Mouse (Mus musculus) ZHBTc4 (cell line): ENCODE results near the gene Slc51a.
"Not testable (repeated sequence)": the region's sequence is repeated elsewhere in the genome, so short reads cannot be mapped to it uniquely, and the experiment has no call there.

Experiments
- DNase-seq: peaks from one replicate; pipeline ENCODE4 v3.0.0-alpha.2; 2011; ENCODE audit warnings: low read depth, low spot score

Slc51a gene

DNA sequence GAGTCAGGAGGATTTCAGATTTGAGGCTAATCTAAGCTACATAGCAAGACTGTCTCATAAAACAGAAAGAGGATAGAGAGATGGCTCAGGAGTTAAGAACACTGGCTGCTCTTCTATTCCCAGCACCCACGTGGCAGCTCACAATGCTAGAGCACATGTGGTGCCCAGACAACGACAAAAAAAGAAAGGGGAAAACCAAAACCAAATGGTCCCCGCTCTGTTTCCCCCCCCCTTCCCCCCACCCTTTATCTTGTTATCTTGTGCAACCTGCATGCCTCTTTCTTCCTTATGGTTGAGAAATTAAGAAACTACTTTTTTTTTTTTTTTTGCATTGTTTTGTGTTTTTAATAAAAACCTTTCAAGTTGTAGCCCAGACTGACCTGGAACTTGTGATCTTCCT is 19.2 kb downstream of the Slc51a start:
- DNase-seq = no peak

- no peak for DNase-seq
Measured at GRCm38 (mm10) chr16:32464908-32465307, 22.8 kb downstream of the Slc51a start.

GRCm38 (mm10) chr16:32463426-32463825 is 24.3 kb downstream of the Slc51a start:
- no peak for DNase-seq

DNA sequence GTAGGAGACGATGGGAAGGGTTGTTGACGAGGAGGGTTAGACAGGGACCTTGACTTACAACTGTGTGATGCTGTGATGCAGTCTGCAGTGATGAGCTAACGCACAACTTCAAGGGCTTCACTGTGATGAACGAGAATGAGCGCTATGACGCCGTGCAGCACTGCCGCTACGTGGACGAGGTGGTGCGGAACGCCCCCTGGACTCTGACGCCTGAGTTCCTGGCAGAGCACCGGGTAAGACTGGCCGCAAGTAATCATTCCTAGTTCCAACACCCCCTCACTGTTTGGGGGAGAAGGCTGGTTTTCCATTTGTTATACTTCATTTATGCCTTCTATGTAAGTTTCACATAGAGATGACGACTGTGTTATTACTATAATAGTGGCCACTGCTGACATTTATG is 24.7 kb downstream of the Slc51a start:
- no peak for DNase-seq

DNA sequence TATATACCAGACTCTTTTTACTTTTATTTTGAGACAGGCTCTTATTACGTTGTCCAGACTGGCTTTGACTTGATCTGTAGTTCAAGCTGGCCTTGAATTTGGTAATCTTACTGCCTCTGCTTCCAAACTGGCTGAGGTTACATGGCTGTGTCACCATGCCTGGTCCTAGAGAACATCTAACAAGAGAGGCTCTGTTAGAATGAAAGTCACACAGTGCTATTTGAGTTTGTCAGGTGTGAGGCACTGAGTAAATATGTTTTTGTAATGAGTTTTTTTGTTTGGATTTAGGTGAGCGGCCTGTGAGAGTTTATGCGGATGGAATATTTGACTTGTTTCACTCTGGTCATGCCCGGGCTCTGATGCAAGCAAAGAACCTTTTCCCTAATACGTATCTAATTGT is 26.0 kb downstream of the Slc51a start:
- DNase-seq = no peak

DNA sequence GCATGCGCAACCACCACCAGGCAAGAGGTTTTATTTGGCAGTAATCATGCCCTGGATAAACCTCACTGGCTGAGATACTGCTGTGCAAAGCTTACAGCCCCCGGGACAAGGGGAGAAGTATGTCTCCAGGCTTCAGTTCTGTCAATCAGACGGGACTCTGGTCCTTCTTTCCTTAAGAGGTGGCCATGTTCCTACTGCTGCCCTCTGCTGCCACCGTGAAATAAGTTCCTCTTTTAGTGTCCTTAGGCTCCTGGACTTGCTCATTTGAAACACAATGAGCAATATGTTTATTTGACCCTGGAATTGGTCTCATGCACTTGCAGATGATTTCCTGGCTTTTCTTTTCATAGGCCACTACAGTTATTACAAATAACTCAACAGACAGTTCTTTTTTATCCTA is 27.2 kb downstream of the Slc51a start:
- DNase-seq = no peak

GRCm38 (mm10) chr16:32457589-32458386 is 29.9 kb downstream of the Slc51a start:
- peak; percentile 70 for DNase-seq

DNA sequence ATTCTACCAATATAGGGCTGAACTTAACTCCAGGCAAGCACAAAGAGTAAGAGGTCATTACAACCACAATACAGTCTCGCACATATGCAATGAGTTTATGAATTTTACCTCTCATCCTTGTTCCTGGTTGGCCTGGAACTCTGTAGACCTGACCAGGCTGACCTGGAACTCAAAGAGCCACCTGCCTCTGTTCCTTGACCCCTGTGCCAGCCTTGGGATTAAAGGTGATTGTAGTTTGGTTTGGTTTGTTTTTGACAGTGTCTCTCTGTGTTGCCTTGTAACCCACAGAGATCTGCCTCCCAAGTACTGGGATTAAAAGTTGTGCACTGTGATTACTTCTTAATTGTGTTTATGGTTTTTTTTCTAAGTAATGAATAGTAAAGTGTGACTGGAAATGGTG is 30.9 kb downstream of the Slc51a start:
- DNase-seq = no peak

DNA sequence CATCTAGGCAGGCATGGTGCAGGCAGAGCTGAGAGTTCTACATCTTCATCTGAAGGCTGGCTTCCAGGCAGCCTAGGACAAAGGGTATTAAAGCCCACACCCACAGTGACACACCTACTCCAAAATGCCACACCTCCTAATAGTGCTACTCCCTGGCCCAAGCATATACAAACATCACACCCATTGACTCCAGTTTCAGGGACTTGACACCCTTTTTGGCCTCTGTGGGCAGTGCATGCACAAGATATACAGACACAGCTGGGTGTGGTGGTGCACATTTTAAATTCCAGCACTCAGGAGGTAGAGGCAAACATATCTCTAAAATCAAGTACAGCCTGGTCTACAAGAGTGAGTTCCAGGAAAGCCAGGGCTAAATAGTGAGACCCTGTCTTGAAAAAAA is 31.6 kb downstream of the Slc51a start:
- no peak for DNase-seq

DNA sequence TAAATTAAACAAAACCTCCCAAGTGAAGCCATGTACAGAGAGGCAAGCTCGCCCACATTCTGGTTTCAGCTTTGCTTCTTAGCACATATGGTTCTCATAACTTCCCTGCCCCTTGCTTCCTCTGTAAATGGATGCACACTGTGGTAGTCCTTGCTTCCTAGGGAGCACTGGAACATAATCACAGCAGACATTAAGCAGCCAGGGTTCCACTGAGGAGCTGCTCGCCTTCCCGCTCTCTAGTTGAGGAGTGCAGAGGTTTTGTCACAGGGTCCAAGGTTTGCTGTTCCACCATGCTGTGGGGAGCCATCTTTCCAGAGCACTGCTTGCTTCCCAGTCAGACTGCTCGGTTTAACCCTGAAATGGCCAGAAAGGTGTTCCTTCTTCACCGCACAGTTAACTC is 33.0 kb downstream of the Slc51a start:
- DNase-seq = no peak

DNA sequence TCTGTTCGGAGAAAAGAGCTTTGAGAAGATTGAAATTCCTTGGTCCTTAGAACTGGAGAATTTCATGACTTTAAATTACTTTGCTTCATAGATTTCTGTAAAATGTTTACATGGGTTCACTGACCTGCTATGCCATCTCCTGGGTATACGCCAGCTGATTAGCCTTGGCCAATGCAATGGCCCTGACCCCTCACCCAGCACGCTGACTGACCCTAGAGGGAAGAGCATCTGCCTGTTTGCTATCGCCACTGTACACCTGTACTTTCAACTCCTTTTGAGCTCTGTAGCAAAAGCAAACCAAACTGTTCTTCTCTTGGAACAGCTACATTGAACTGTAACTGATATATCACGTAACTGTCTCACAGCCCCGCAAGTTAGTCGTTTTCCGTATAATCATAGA is 34.6 kb downstream of the Slc51a start:
- no peak for DNase-seq

DNA sequence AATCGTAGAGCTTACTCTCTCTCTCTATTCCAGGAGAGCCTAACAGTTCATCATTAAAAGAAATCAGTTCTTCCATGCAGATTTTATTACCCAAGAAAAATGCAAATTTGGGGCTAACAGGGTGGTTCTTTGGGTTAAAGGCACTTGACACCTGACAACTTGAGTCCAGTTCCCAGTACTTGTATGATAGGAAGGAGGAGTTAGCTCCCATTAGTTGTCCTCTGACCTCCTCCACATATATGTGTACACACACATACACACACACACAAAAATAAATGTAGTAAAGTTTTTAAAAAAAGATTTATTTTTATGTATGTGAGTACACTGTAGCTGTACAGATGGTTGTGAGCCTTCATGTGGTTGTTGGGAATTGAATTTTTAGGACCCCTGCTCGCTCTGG is 37.5 kb downstream of the Slc51a start:
- DNase-seq = no peak

DNA sequence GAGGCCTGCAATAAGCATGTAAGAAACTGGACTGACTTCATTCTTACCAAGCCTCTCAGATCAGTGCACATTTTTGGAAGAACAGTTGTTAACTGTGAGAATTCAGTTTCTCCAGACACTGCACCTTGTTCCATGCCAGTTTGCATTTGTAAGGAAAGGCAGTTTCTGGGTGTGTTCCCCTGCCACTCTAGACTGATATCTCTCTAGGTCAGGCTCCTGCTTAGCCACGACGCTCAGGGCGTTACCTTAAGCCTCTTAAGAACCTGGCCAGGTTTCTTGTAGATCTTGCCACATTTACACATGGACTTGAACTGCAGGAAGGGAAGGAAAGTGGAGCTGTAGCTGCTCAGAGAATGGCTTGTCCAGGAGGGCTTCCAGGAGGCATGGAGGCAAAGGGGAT is 38.0 kb downstream of the Slc51a start:
- peak; percentile 24 for DNase-seq

DNA sequence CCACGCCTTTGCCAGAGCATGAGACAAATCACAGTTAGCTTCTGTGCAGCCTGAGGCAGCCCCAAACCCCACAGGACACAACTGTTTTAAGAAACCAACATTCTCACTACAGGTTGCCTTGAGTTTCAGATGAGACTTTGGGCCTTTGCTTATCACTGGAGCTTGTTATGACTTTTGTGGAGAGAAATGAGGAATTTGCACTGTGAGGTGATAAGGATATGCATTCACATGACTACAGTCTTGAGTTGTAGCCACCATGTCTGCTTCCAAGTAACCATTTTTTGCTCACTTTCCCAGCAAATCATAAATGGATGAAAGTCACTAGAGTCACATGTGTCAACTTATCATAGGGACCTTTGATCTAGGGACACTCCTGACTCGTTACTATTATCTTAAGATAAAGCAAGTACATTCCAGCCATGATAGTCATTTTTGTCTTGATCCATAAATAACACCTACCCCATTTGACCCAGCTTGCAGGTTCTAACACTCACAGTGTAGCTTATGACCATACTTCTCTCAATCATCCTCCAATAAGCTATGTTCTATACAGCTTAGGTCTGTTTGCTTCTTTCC is 41.0 kb downstream of the Slc51a start:
- no peak for DNase-seq

- peak; percentile 21 for DNase-seq
Measured at GRCm38 (mm10) chr16:32445558-32445957, 42.1 kb downstream of the Slc51a start.

DNA sequence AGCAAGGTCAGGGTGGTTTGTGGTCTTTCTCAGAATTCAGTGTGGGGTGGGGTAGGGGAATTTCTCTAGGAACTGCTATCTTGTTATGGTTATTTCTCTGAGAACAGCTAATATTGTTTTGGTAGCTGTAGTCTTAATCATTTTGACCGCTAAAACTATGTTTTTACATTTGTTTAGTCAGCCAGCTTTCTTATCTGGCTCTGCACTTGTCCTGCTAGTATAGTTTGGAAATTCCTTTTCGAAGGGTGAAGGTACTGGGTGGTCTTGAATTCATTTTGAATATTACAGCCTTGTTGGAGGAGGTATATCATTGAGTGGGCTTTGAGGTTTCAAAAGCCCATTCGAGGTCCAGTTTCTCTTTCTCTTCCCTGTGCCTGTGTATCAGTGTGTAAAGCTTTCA is 43.1 kb downstream of the Slc51a start:
- DNase-seq = not testable (repeated sequence)

DNA sequence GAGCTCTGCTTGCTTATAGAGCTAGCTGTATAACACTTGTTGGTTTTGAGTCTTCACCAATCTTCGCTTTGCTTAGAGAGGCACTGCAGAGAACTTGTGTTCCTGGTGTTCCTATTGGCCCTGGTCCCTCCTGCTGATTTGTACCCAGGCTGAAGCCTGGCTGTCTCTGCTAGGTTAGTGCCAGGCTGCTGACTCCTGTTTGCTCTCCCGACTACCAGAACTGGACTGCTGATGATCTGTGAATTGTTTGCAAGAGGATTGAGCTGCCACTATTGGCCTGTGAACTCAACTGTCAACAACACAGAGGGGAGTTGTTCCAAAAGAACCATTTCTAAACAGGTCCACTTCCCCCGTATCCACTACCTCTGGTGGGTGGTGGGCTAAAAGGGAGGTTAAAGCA is 46.2 kb downstream of the Slc51a start:
- no peak for DNase-seq

DNA sequence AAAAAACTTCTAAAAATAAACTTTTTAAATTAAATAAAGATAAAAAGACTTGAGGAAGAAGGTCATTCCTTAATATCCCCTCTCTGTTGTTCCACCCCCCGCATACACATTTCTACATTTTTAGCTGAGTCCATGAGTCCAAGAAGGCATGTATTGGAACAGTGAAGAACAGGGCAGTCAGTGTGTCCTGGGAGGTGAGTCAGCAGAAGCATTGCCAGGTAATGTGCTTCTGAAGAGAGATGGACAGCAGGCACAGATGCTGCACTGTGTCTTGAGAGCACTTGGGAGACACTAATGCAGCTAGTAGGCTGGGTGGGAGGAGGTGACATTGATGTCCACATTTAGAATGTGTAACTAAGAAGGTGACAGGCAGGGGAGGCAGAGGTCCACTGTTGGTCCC is 50.4 kb downstream of the Slc51a start:
- DNase-seq = no peak

DNA sequence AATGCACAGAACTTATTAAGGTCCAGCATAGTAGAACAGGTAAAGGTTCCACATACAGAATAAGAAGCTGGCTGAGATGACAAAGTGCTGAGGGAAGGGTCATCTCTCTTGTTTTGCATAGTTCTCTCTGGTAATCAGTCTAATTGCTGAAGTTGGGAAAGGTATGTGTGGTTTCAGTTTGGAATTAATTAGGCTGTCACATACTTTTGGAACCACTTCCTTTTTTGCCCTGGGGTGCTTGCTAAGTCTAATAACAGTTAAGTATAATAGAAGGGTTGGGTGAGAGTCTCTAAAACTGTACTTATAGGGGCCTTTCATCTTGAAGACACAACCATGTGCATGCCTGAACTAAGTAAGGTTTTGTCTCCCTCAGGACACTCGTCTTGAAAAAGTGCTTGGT is 51.0 kb downstream of the Slc51a start:
- no peak for DNase-seq

- no peak for DNase-seq
Measured at GRCm38 (mm10) chr16:32434691-32435090, 53.0 kb downstream of the Slc51a start.

DNA sequence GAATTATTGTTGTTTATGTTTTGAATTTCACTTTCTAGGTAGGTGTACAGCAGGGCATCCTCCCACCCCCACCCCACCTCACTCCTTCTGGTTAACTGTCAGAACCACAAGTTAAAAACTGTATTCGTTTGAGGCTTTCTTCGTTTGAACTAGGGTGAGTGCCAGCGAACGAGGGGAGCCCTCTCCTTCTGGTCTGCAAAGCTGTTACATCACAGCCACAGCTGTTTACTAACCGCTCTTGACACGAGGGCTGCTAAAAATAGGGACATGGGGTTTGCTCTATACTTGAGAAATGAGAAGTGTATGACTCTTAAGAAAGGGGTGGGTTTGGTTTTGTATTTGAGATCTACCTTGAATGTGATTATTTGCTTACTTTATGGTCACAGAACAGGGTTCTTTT is 53.6 kb downstream of the Slc51a start:
- no peak for DNase-seq

GRCm38 (mm10) chr16:32433138-32433537 is 54.5 kb downstream of the Slc51a start:
- no peak for DNase-seq

DNA sequence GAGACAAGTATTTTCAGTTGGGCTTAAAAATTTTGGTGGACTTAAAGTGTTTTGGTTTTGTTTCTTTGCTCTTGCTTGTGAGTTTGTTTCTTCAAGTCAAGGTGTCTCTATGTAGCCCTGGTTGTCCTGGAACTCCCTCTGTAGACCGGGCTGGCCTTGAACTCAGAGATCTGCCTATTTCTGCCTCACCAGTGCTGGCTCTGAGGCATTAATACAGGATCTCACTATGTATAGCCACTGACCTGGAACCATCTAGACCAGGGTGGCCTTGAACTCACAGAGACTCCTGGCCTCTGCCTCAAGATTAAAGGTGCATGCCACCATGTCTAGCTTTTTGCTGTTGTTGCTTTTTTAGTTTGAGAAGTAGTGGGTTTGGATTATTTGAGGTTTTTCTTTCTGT is 55.8 kb downstream of the Slc51a start:
- DNase-seq = no peak
